Mouse (Mus musculus): ENCODE measurements around the gene Adgra3. TPM values are rescaled to one million over a fixed set of nuclear protein-coding genes. Genes with fewer than 3 reads are reported as not detected.

The Adgra3 gene
- polyA plus RNA-seq (2012; ENCODE audit: insufficient read depth, insufficient read length, low replicate concordance, missing spikeins), result not detected in 2 replicates

DNA sequence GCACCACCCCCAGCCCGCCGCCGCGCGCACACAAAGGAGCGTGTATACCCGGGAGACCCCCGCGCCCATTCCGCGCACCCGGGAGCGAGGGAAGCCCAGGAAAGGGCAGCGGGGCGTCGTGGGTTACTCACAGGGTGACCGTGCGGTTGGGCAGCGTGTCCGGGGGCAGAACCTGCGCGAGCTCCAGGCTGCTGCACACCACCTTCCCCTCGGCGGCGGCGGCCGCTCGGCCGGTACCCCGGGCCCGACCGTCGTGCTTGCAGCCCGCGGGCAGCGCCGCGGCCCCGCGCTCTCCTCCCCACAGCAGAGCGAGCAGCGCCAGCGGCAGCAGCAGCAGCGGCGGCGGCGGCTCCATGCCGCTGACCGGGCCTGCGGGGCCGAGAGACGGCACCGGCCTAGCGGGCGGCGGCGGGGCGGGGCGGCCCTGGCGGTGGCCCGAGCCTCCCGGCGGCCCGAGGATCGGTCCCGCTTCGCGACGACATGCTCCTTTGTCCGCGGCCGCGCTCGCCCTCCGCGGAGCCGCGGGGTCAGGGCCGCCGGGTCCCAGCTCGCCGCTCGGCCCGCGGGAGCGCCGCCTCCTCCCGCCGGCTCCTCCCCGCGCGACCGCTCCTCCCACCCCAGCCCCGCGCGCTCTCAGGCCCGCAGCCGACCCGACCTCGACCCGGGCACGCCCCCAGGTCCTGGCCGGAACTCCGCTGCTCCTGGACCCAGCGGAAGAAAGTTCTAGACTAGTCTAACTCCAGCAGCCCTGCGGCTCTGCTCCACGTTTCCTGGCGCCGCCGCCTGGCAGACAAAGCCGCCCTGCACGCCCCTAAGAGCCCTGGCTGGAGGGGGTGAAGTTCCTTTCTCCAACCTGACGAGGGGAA is at the start of gene Adgra3:
TSS of gene Adgra3 (minus strand) at position 586 of the 866 bp plus-strand sequence.
- WGBS, result under 1% methylated on average over 111 of the region's 113 CpGs
- H3K27ac ChIP-seq (ENCODE audit: insufficient read depth, low read depth, low read length), result no peak within 1 kb of the TSS
- peak within 1 kb of the TSS; percentile 69 for H3K4me3 ChIP-seq (ENCODE audit: insufficient read depth, low read depth, low read length)
- peaks cover 5% of the 10 kb centered on the region for H3K4me1 ChIP-seq (ENCODE audit: control insufficient read depth, insufficient read depth, low read length)
- no peak for TF ChIP-seq POLR2A (IDR thresholded peaks at IDR 0.05; ENCODE audit: insufficient read depth, low read depth, low read length)
- TF ChIP-seq CTCF (IDR thresholded peaks at IDR 0.05; ENCODE audit: insufficient read depth, low read depth, low read length), result no peak

GRCm38 (mm10) chr5:50083441-50083840 is 24.6 kb upstream of the Adgra3 start:
- WGBS, result 88% methylated on average over 1 of the region's 1 CpGs
- TF ChIP-seq POLR2A (IDR thresholded peaks at IDR 0.05; ENCODE audit: insufficient read depth, low read depth, low read length) (no peak), CTCF (IDR thresholded peaks at IDR 0.05; ENCODE audit: insufficient read depth, low read depth, low read length) (no peak)
- H3K4me1 ChIP-seq (ENCODE audit: control insufficient read depth, insufficient read depth, low read length), result no peaks in the 10 kb centered on the region
- H3K27ac ChIP-seq (ENCODE audit: insufficient read depth, low read depth, low read length), result no peak overlapping the region
- no peak overlapping the region for H3K4me3 ChIP-seq (ENCODE audit: insufficient read depth, low read depth, low read length)

GRCm38 (mm10) chr5:50074245-50074644 is 15.4 kb upstream of the Adgra3 start:
- TF ChIP-seq CTCF (IDR thresholded peaks at IDR 0.05; ENCODE audit: insufficient read depth, low read depth, low read length) (no peak), POLR2A (IDR thresholded peaks at IDR 0.05; ENCODE audit: insufficient read depth, low read depth, low read length) (no peak)
- no peaks in the 10 kb centered on the region for H3K4me1 ChIP-seq (ENCODE audit: control insufficient read depth, insufficient read depth, low read length)
- H3K4me3 ChIP-seq (ENCODE audit: insufficient read depth, low read depth, low read length), result no peak overlapping the region
- no peak overlapping the region for H3K27ac ChIP-seq (ENCODE audit: insufficient read depth, low read depth, low read length)

DNA sequence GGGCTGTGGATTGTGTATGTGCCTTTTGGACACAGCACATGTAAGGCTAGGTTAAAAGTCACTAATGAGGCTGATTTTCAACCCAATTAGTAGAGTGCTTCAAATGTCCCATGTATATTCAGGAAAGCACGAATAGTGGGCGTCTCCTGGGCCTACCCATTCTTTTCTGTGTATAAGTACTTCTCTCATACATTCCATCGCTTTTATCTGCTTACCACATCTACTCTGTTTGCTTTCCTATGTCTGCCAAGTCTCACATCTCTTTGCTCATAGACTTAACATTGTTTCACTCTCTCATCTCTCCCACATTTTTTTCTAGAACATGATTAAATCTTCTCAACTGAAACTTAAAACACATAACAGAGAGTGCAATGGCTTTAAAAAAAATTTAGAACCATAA is 5.4 kb upstream of the Adgra3 start:
- Histone ChIP-seq H3K4me3 (ENCODE audit: insufficient read depth, low read depth, low read length) (no peak overlapping the region), H3K27ac (ENCODE audit: insufficient read depth, low read depth, low read length) (no peak overlapping the region), H3K4me1 (ENCODE audit: control insufficient read depth, insufficient read depth, low read length) (peaks cover under 1% of the 10 kb centered on the region)
- TF ChIP-seq CTCF (IDR thresholded peaks at IDR 0.05; ENCODE audit: insufficient read depth, low read depth, low read length) (no peak), POLR2A (IDR thresholded peaks at IDR 0.05; ENCODE audit: insufficient read depth, low read depth, low read length) (no peak)
- whole genome bisulfite sequencing, result 86% methylated on average over 3 of the region's 3 CpGs

DNA sequence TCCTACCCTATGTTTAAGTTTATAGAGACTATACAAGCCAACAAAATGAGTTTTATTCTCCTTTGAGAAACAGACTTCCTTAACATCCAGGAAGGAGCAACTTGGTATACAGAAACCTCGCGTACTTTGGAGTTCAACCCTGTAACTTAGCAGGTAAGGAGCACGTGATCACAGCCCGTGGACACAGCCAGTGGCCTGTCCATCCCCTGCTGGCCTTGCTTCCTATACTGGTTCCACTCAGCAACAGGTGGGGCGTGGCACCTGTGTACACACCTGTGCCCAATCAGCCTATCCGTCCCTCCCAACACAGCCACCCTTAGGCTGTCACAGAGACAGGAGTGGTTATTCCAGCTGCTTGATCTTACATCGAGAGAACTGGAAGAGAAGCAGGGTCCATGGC is 780 bp upstream of the Adgra3 start:
- Histone ChIP-seq H3K4me1 (ENCODE audit: control insufficient read depth, insufficient read depth, low read length) (peaks cover 5% of the 10 kb centered on the region), H3K27ac (ENCODE audit: insufficient read depth, low read depth, low read length) (no peak overlapping the region), H3K4me3 (ENCODE audit: insufficient read depth, low read depth, low read length) (no peak overlapping the region)
- TF ChIP-seq POLR2A (IDR thresholded peaks at IDR 0.05; ENCODE audit: insufficient read depth, low read depth, low read length) (no peak), CTCF (IDR thresholded peaks at IDR 0.05; ENCODE audit: insufficient read depth, low read depth, low read length) (no peak)
- WGBS, result 93% methylated on average over 7 of the region's 7 CpGs

DNA sequence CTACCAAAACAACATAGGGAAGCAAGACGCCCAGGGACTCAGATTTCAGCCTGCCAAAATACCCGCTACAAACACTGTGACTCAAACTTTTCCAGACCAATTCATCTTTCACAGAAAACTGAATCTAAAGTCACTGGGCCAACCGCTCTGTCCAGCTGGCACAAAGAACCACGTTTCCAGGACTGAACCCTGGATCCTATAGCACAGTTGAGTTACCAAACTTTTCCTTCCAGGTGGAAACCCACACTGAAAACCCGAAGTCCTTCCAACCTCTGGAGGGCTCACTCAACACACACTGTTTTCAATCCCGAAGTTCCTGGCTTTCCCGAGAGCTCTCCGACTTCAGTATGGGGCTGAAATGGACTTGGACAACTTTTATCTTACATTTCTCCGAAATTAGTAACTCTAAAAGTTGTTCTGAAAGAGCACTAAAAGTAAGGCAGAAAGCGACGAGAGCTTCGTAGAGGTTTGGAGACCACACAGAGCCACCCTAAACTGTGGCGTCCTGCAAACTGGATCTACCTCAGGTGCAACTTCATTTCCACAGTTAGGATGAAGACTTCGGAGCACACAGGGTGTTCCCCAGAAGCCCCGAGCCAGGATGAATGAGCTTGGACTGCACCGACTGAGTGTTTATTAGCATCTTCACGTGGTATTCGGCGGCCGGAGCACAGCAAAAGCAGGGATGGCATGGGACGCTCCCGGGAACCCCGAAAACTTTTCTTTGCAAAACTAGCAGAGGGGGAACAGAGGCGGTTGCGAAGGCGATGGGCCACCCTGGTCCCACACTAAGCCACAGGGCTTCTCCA is 990 bp downstream of the Adgra3 start:
- H3K4me1 ChIP-seq (ENCODE audit: control insufficient read depth, insufficient read depth, low read length), result peaks cover 5% of the 10 kb centered on the region
- WGBS, result 7% methylated on average over 26 of the region's 26 CpGs
- no peak overlapping the region for H3K27ac ChIP-seq (ENCODE audit: insufficient read depth, low read depth, low read length)
- TF ChIP-seq POLR2A (IDR thresholded peaks at IDR 0.05; ENCODE audit: insufficient read depth, low read depth, low read length) (no peak), CTCF (IDR thresholded peaks at IDR 0.05; ENCODE audit: insufficient read depth, low read depth, low read length) (no peak)
- peak overlapping the region; percentile 69 for H3K4me3 ChIP-seq (ENCODE audit: insufficient read depth, low read depth, low read length)

GRCm38 (mm10) chr5:50052456-50052855 is 6.3 kb downstream of the Adgra3 start:
- no peak overlapping the region for H3K4me3 ChIP-seq (ENCODE audit: insufficient read depth, low read depth, low read length)
- 75% methylated on average over 4 of the region's 4 CpGs for WGBS
- peaks cover 4% of the 10 kb centered on the region; the same call in 1 of the 2 replicates for H3K4me1 ChIP-seq (ENCODE audit: control insufficient read depth, insufficient read depth, low read length)
- H3K27ac ChIP-seq (ENCODE audit: insufficient read depth, low read depth, low read length), result no peak overlapping the region
- TF ChIP-seq CTCF (IDR thresholded peaks at IDR 0.05; ENCODE audit: insufficient read depth, low read depth, low read length) (no peak), POLR2A (IDR thresholded peaks at IDR 0.05; ENCODE audit: insufficient read depth, low read depth, low read length) (no peak)

DNA sequence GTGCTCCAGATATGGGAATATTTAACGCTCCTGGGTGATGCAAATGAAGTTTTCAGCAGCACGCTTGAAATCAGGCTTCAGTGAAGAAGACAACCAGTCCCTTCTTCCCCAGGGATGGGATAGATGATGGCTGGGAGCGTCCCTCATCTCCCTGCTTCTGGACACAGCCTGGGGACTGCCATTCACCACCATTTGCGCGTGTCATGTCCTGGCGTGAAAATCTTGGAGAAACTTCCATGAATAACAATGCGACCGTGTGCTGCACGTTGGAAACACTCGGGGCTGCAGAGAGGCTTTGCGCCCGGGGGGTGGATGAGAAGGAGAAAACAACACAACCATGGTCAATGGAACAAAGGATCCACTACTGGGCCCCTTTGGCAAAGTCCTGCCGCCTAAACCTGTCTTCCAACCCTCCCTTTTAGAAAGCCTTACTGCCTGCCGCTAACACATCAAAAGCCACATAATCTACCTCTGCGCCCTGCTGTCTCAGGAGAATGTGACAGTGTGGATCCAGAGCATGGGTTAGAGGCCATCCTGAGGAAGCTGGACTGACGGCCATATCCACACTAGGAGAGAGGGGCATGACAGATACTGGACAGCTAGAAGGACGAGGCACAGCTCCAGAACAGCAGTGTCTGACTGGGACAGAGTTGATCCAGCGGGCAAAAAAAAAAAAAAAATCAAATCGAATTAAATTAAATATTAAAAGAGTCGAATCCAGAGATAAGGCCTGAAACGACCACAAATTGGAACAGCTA is 8.0 kb downstream of the Adgra3 start:
- TF ChIP-seq POLR2A (IDR thresholded peaks at IDR 0.05; ENCODE audit: insufficient read depth, low read depth, low read length), result no peak
- TF ChIP-seq CTCF (IDR thresholded peaks at IDR 0.05; ENCODE audit: insufficient read depth, low read depth, low read length), result no peak
- no peak overlapping the region for H3K4me3 ChIP-seq (ENCODE audit: insufficient read depth, low read depth, low read length)
- WGBS, result 82% methylated on average over 21 of the region's 21 CpGs

More for the DNA sequence above, 8.0 kb downstream of the Adgra3 start:
- peaks cover 4% of the 10 kb centered on the region; the same call in 1 of the 2 replicates for H3K4me1 ChIP-seq (ENCODE audit: control insufficient read depth, insufficient read depth, low read length)
- H3K27ac ChIP-seq (ENCODE audit: insufficient read depth, low read depth, low read length), result no peak overlapping the region
